Mouse (Mus musculus): ENCODE data around the gene Dusp10. TPM values are rescaled to one million over a fixed set of nuclear protein-coding genes. Genes with fewer than 3 reads are reported as not detected.

Gene Dusp10
- polyA plus RNA-seq, 1 experiment from 2014 or later, result 6.8 TPM

DNA sequence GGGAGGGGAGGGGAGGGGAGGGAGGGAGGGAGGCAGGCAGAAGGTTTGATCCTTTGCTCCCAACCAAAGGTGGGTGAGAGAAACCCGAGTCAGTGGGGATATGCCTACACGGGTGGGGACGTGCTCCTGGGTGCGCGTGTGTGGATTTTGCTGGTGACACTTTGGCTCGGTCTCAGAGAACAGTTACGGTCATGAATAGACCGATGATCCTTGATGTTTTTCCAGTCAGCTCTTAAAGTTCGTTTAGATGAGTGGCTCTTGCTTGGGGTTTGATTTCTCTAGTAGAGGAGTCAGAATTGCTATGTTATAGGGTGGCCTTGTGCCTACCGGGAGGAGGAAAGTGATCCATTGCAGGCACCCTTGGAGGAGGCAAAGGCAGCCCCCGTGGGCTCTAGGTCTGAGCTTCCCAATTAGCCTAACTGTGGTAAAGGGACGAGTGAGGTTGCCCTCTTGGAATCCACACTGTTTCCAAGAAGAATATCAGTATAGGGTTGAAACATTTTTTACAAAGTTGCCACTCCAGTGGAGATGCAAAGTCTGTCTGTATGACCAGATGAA, 22.3 kb downstream of the Dusp10 start:
- H3K4me1 ChIP-seq (replicated peaks; ENCODE audit: control insufficient read depth, insufficient read depth, low read length), result peaks cover 2% of the 10 kb centered on the region; the same call in 1 of the 2 replicates
- peak overlapping the region; percentile 58 for H3K9ac ChIP-seq (ENCODE audit: low read length)
- WGBS, result 7% methylated on average over 12 of the region's 12 CpGs
- no peak overlapping the region for H3K27ac ChIP-seq (ENCODE audit: low read length)
- peak overlapping the region; percentile 67 for H3K4me2 ChIP-seq (ENCODE audit: low read depth, low read length)
- no peaks in the 10 kb centered on the region for H3K27me3 ChIP-seq (ENCODE audit: control insufficient read depth, insufficient read depth, low read depth, low read length)
- no peaks in the 10 kb centered on the region for H3K9me3 ChIP-seq (ENCODE audit: control insufficient read depth, low read length)
- H3K4me3 ChIP-seq (ENCODE audit: low read length), result peak overlapping the region; percentile 73
- no peaks in the 10 kb centered on the region for H3K36me3 ChIP-seq (ENCODE audit: control insufficient read depth, insufficient read depth, low read length)
- ATAC-seq (ENCODE audit: low read depth), result no peak

DNA sequence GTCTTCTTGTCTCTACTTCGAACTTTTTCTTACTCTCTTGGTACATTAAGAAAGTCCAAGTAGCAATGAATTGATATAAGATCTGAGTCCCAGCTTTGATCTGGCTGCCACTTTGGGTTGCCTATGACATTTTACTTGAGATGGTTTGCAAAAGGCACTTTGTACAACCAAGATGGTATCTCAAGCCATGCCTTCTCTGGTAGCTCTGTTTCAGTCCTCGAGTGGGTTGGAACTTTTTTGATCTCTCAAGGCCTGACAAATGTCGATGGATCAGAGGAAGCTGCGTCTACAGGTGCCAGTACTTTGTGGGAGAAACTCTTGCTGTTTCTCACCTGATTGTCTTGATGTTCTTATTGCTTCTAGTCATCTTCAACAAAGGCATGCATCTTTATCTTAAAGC, 24.7 kb downstream of the Dusp10 start:
- no peaks in the 10 kb centered on the region for H3K9me3 ChIP-seq (ENCODE audit: control insufficient read depth, low read length)
- H3K4me2 ChIP-seq (ENCODE audit: low read depth, low read length), result no peak overlapping the region
- peaks cover 2% of the 10 kb centered on the region; the same call in 1 of the 2 replicates for H3K4me1 ChIP-seq (replicated peaks; ENCODE audit: control insufficient read depth, insufficient read depth, low read length)
- no peak overlapping the region for H3K4me3 ChIP-seq (ENCODE audit: low read length)
- WGBS, result 74% methylated on average over 4 of the region's 4 CpGs
- ATAC-seq (ENCODE audit: low read depth), result no peak
- no peaks in the 10 kb centered on the region for H3K27me3 ChIP-seq (ENCODE audit: control insufficient read depth, insufficient read depth, low read depth, low read length)
- no peak overlapping the region for H3K27ac ChIP-seq (ENCODE audit: low read length)
- no peaks in the 10 kb centered on the region for H3K36me3 ChIP-seq (ENCODE audit: control insufficient read depth, insufficient read depth, low read length)
- no peak overlapping the region for H3K9ac ChIP-seq (ENCODE audit: low read length)

DNA sequence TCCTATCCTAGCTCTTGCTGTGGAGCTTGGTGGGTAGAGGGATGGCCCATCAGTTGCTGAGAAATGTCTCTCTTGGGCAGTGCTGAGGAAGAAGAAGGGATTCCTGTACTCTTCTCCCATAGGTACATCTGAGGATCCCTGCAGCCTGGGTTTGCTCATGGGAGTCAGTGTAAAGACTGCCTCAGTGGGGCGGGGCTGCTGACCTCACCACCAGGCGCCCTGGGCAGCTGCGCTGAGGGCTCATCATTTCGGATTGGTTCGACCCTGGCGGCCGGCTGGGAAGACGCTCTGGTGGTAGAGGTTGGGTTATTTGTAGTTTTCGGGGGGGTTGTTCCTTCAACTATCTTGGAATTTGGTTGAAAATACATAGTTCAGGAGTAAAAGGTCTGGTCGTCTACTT, 26.2 kb downstream of the Dusp10 start:
- H3K27ac ChIP-seq (ENCODE audit: low read length), result no peak overlapping the region
- 90% methylated on average over 10 of the region's 10 CpGs for WGBS
- no peaks in the 10 kb centered on the region for H3K36me3 ChIP-seq (ENCODE audit: control insufficient read depth, insufficient read depth, low read length)

DNA sequence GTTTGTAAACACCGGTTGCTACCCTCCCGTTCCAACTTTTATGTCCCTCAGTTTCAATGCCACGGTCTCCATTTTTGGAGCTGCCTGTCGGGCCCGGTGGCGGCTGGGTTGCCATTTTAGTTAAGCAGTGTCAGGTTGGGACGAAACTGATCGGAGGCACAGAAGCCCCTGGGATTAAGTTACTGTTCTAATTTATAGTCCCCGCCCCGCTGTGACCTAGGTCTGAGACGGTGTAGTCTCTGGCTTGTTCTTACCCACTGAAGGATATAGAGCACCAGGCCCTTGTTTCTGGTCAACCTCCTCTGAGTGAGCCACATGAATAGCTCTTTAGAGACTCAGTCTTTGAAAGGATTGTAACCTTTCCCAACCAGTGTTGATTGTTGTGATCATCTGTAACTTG, 27.1 kb downstream of the Dusp10 start:
- Histone ChIP-seq H3K4me2 (ENCODE audit: low read depth, low read length) (no peak overlapping the region), H3K4me3 (ENCODE audit: low read length) (no peak overlapping the region), H3K4me1 (replicated peaks; ENCODE audit: control insufficient read depth, insufficient read depth, low read length) (peaks cover 2% of the 10 kb centered on the region; the same call in 1 of the 2 replicates), H3K36me3 (ENCODE audit: control insufficient read depth, insufficient read depth, low read length) (no peaks in the 10 kb centered on the region), H3K27ac (ENCODE audit: low read length) (no peak overlapping the region), H3K9me3 (ENCODE audit: control insufficient read depth, low read length) (no peaks in the 10 kb centered on the region), H3K27me3 (ENCODE audit: control insufficient read depth, insufficient read depth, low read depth, low read length) (no peaks in the 10 kb centered on the region), H3K9ac (ENCODE audit: low read length) (no peak overlapping the region)
- WGBS, result 89% methylated on average over 11 of the region's 11 CpGs
- no peak for ATAC-seq (ENCODE audit: low read depth)

More for the DNA sequence above, 26.2 kb downstream of the Dusp10 start:
- Histone ChIP-seq H3K9ac (ENCODE audit: low read length) (no peak overlapping the region), H3K4me3 (ENCODE audit: low read length) (no peak overlapping the region), H3K9me3 (ENCODE audit: control insufficient read depth, low read length) (no peaks in the 10 kb centered on the region), H3K4me2 (ENCODE audit: low read depth, low read length) (no peak overlapping the region), H3K4me1 (replicated peaks; ENCODE audit: control insufficient read depth, insufficient read depth, low read length) (peaks cover 2% of the 10 kb centered on the region; the same call in 1 of the 2 replicates), H3K27me3 (ENCODE audit: control insufficient read depth, insufficient read depth, low read depth, low read length) (no peaks in the 10 kb centered on the region)
- ATAC-seq (ENCODE audit: low read depth), result no peak

DNA sequence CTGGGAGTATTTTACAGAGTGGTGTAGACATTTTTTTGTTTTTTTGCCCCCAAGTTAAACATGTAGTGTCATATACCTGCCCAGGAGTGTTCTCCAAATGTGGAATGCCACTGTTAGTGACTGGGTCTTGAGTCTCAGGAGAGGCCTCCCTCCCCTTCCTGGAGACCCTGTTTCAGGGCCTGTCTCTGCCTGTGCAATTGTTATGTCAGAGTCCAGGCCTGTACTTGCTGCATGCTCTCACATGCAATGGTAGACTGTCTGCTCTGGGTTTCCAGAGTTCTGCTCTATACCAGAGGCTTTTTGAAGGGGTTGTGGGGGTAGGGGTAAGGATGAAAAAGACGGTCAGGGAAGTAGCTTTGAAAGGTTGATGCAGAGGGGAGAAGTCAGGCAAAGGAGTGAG, 27.8 kb downstream of the Dusp10 start:
- Histone ChIP-seq H3K9me3 (ENCODE audit: control insufficient read depth, low read length) (no peaks in the 10 kb centered on the region), H3K36me3 (ENCODE audit: control insufficient read depth, insufficient read depth, low read length) (no peaks in the 10 kb centered on the region), H3K27me3 (ENCODE audit: control insufficient read depth, insufficient read depth, low read depth, low read length) (no peaks in the 10 kb centered on the region), H3K4me3 (ENCODE audit: low read length) (no peak overlapping the region), H3K4me1 (replicated peaks; ENCODE audit: control insufficient read depth, insufficient read depth, low read length) (no peaks in the 10 kb centered on the region; the same call in 1 of the 2 replicates), H3K27ac (ENCODE audit: low read length) (no peak overlapping the region), H3K4me2 (ENCODE audit: low read depth, low read length) (no peak overlapping the region), H3K9ac (ENCODE audit: low read length) (no peak overlapping the region)
- no peak for ATAC-seq (ENCODE audit: low read depth)
- WGBS, result 71% methylated on average over 1 of the region's 1 CpGs

DNA sequence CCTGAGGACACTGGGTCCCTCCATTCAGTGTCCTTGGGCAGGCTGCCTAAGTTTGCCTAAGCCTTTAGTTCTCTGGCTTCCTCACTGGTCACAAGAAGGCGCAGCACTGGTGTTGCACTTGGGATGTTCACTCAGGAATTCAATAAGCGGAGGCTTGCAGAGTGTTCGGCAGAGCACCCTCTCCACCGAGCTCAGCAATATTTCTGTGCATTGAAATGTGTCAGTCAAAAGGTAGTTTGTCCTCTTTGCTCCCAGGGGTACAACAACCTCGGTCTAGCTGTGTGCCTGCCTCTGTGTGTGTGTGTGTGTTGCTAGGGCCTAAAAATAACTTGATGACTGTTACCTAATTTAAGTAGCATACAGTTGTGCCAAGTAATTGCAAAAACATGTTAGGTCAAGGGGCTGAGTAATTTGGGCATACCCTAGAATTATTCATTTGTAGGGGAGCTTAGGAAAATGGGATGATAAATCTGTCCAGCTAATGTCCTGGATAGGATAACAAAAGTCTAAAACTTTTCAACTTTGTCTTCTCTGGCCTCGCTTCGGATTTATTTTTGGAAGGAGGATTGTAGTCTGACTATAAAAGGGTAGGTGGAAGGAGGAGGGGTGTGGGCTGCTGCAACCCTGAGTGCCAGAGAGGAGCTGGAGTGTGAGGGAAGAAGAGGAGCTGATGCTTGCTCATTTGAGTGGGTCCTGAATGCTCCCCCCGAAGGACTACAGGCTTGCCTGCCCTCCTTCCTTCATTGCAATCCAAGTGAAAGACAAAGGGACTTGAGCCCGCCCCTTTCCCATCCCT, 28.9 kb downstream of the Dusp10 start:
- peak; percentile 67 for ATAC-seq (ENCODE audit: low read depth)
- Histone ChIP-seq H3K27me3 (ENCODE audit: control insufficient read depth, insufficient read depth, low read depth, low read length) (no peaks in the 10 kb centered on the region), H3K9me3 (ENCODE audit: control insufficient read depth, low read length) (no peaks in the 10 kb centered on the region), H3K9ac (ENCODE audit: low read length) (no peak overlapping the region), H3K4me1 (replicated peaks; ENCODE audit: control insufficient read depth, insufficient read depth, low read length) (no peaks in the 10 kb centered on the region; the same call in 1 of the 2 replicates), H3K4me2 (ENCODE audit: low read depth, low read length) (no peak overlapping the region), H3K27ac (ENCODE audit: low read length) (peak overlapping the region; percentile 21), H3K36me3 (ENCODE audit: control insufficient read depth, insufficient read depth, low read length) (no peaks in the 10 kb centered on the region), H3K4me3 (ENCODE audit: low read length) (no peak overlapping the region)
- 56% methylated on average over 9 of the region's 9 CpGs for WGBS

DNA sequence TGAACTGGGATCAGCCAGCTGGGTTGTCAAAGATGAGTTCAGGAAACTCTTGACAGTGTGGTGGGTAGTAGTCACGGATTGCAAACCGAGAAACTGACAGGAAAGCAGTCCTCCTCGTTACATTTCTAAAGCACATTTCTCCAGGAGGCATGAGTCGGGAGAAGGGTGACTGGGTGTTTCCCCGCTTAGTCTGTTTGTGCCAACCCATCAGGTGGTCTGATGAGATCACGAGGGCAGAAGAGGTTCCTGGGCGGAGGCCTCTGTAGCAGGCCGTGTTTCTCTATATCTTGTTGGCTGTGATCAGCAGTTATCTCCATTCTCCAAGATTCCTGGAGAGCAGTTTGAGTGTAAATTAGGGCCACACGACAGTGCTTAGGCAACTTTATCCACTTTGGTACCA, 29.6 kb downstream of the Dusp10 start:
- H3K4me2 ChIP-seq (ENCODE audit: low read depth, low read length), result no peak overlapping the region

DNA sequence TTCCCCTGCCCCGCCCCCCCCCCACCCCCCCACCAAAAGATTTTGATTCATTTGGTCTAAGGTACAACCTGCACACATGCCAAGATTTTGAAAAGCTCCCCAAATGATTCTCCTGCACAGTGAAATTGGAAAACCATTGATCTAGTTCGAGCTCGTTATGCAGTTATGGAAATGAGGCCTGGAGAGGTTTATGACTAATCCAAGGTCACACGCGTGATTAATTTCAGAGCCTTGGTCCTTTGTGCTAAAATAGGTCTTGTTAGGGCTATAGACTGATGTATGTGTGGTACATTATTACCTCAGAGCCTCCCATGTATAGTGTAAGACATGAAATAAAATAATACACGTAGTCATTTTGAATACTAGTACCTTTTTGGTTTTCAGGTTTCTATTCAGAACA, 30.3 kb downstream of the Dusp10 start:
- Histone ChIP-seq H3K36me3 (ENCODE audit: control insufficient read depth, insufficient read depth, low read length) (no peaks in the 10 kb centered on the region), H3K9ac (ENCODE audit: low read length) (no peak overlapping the region), H3K9me3 (ENCODE audit: control insufficient read depth, low read length) (no peaks in the 10 kb centered on the region), H3K27ac (ENCODE audit: low read length) (no peak overlapping the region), H3K4me3 (ENCODE audit: low read length) (no peak overlapping the region), H3K4me1 (replicated peaks; ENCODE audit: control insufficient read depth, insufficient read depth, low read length) (no peaks in the 10 kb centered on the region; the same call in 1 of the 2 replicates), H3K4me2 (ENCODE audit: low read depth, low read length) (no peak overlapping the region), H3K27me3 (ENCODE audit: control insufficient read depth, insufficient read depth, low read depth, low read length) (no peaks in the 10 kb centered on the region)
- 87% methylated on average over 6 of the region's 6 CpGs for WGBS
- no peak for ATAC-seq (ENCODE audit: low read depth)

More for the DNA sequence above, 29.6 kb downstream of the Dusp10 start:
- H3K4me1 ChIP-seq (replicated peaks; ENCODE audit: control insufficient read depth, insufficient read depth, low read length), result no peaks in the 10 kb centered on the region; the same call in 1 of the 2 replicates
- H3K36me3 ChIP-seq (ENCODE audit: control insufficient read depth, insufficient read depth, low read length), result no peaks in the 10 kb centered on the region
- no peaks in the 10 kb centered on the region for H3K9me3 ChIP-seq (ENCODE audit: control insufficient read depth, low read length)
- 66% methylated on average over 9 of the region's 9 CpGs for WGBS
- no peak overlapping the region for H3K9ac ChIP-seq (ENCODE audit: low read length)
- no peaks in the 10 kb centered on the region for H3K27me3 ChIP-seq (ENCODE audit: control insufficient read depth, insufficient read depth, low read depth, low read length)
- peak overlapping the region; percentile 21; the same call in 1 of the 2 replicates for H3K27ac ChIP-seq (ENCODE audit: low read length)
- no peak overlapping the region for H3K4me3 ChIP-seq (ENCODE audit: low read length)
- ATAC-seq (ENCODE audit: low read depth), result no peak

DNA sequence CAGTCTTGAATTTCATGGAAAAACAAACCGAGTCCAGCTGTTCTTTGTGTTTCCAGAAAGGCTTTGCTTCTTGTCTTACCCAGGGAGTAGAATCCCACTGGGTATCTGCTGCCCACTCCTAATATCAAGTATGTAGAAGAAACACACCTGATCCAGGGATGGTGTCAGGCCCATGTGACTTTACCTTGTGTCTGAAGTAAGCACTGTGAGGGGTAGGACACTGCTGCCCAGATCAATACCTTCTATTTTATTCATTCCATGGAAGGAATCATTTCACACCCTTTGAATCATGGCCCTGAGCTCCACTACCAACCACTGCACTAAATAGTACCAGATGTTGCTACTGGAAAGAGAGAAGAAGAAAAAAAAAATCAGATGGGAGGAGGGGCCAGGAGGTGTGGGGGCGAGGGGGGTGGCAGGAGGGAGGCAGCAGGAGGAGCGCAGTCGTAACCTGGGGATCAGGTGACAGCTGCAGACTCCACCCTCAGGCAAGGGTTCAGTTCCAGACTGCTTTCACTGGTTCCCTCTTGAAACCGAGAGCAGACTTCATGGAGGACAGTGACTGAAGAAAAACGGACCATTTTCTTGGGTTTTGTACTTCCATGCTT, 33.1 kb downstream of the Dusp10 start:
- H3K36me3 ChIP-seq (ENCODE audit: control insufficient read depth, insufficient read depth, low read length), result no peaks in the 10 kb centered on the region
- no peaks in the 10 kb centered on the region; the same call in 1 of the 2 replicates for H3K4me1 ChIP-seq (replicated peaks; ENCODE audit: control insufficient read depth, insufficient read depth, low read length)
- H3K27ac ChIP-seq (ENCODE audit: low read length), result no peak overlapping the region
- H3K9ac ChIP-seq (ENCODE audit: low read length), result no peak overlapping the region
- H3K4me3 ChIP-seq (ENCODE audit: low read length), result no peak overlapping the region
- H3K9me3 ChIP-seq (ENCODE audit: control insufficient read depth, low read length), result no peaks in the 10 kb centered on the region
- ATAC-seq (ENCODE audit: low read depth), result no peak
- 65% methylated on average over 6 of the region's 6 CpGs for WGBS
- no peaks in the 10 kb centered on the region for H3K27me3 ChIP-seq (ENCODE audit: control insufficient read depth, insufficient read depth, low read depth, low read length)
- no peak overlapping the region for H3K4me2 ChIP-seq (ENCODE audit: low read depth, low read length)
